Mouse (Mus musculus): ENCODE results near the gene Galnt7. TPM values are rescaled to one million over a fixed set of nuclear protein-coding genes. Genes with fewer than 3 reads are reported as not detected.

Gene Galnt7
- polyA plus RNA-seq, 1 experiment from 2014 or later, result 7.5 TPM

GRCm38 (mm10) chr8:57491873-57492272 lies 161.0 kb downstream of the Galnt7 start:
- WGBS, result 81% methylated on average over 4 of the region's 4 CpGs
- no peaks in the 10 kb centered on the region for H3K9me3 ChIP-seq (replicated peaks)
- H3K27me3 ChIP-seq (replicated peaks), result no peaks in the 10 kb centered on the region
- H3K4me3 ChIP-seq, result no peak overlapping the region
- H3K27ac ChIP-seq (ENCODE audit: poor library complexity, severe bottlenecking), result no peak overlapping the region
- H3K36me3 ChIP-seq, result peaks cover 13% of the 10 kb centered on the region
- H3K4me2 ChIP-seq, result no peak overlapping the region
- H3K4me1 ChIP-seq (replicated peaks), result no peaks in the 10 kb centered on the region; the same call in 1 of the 2 replicates
- ATAC-seq (ENCODE audit: insufficient number of reproducible peaks, low FRiP score), result no peak
- H3K9ac ChIP-seq, result no peak overlapping the region

- Histone ChIP-seq H3K36me3 (peaks cover 7% of the 10 kb centered on the region), H3K4me2 (no peak overlapping the region), H3K9me3 (replicated peaks) (no peaks in the 10 kb centered on the region), H3K4me1 (replicated peaks) (peaks cover 5% of the 10 kb centered on the region), H3K4me3 (no peak overlapping the region), H3K9ac (no peak overlapping the region), H3K27ac (ENCODE audit: poor library complexity, severe bottlenecking) (no peak overlapping the region), H3K27me3 (replicated peaks) (no peaks in the 10 kb centered on the region)
- no peak for ATAC-seq (ENCODE audit: insufficient number of reproducible peaks, low FRiP score)
Measured at GRCm38 (mm10) chr8:57489896-57490295, 162.9 kb downstream of the Galnt7 start.

DNA sequence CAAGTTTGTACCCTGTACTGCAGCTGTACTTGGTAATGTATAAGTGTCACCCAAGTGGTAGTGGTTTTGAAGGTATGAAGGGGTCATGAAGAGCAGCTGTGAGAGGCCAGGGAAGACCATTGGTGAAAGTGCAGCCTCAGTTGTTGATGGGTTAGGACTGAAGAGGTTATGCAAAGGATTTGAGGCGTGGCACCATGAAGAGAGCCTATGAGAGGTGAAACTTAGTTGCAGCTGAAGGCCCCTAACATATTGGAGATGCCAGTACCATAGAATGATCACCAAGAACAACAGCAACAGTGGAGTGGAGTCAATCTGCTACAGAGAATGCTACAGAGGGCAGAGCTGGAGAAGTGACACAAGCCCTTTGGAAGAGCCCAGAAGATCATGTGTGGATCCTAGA lies 163.5 kb downstream of the Galnt7 start:
- H3K4me1 ChIP-seq (replicated peaks), result peaks cover 5% of the 10 kb centered on the region
- H3K9ac ChIP-seq, result no peak overlapping the region
- 94% methylated on average over 1 of the region's 1 CpGs for WGBS
- ATAC-seq (ENCODE audit: insufficient number of reproducible peaks, low FRiP score), result no peak
- H3K4me2 ChIP-seq, result peak overlapping the region; percentile 69; the same call in 1 of the 2 replicates
- no peak overlapping the region for H3K4me3 ChIP-seq
- no peaks in the 10 kb centered on the region for H3K27me3 ChIP-seq (replicated peaks)
- H3K36me3 ChIP-seq, result peaks cover 3% of the 10 kb centered on the region; the same call in 1 of the 2 replicates
- H3K27ac ChIP-seq (ENCODE audit: poor library complexity, severe bottlenecking), result 0 out of 2 replicates have a peak overlapping the region, but pooled peaks have one; percentile 97
- H3K9me3 ChIP-seq (replicated peaks), result no peaks in the 10 kb centered on the region

DNA sequence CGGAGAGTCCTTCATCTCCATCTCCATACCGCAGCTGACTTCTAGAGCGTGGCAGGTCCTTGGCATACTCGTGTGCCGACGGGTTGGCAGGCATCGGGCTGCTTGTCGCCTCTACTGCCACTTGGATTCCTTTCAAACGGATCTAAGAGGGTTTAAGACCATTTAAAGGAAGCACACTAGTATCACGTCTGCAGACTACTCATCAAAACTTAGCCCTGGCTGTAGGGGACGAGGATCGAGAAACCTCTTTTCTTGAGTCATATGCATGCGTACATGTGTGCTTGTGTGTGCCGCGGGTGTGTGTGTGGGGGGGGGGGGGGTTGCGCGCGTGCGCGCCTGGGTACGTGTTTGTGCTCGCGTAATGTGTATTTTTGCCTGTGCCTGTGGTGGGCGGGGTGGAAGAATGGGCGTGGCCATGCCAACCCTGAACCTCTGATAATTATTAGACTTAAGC lies 164.5 kb downstream of the Galnt7 start:
- peak; percentile 73 for ATAC-seq (ENCODE audit: insufficient number of reproducible peaks, low FRiP score)
- peaks cover 7% of the 10 kb centered on the region for H3K36me3 ChIP-seq
- H3K9me3 ChIP-seq (replicated peaks), result no peaks in the 10 kb centered on the region
- WGBS, result under 1% methylated on average over 25 of the region's 25 CpGs
- peak overlapping the region; percentile 78 for H3K9ac ChIP-seq
- peak overlapping the region; percentile 87 for H3K4me3 ChIP-seq
- peak overlapping the region; percentile 97 for H3K27ac ChIP-seq (ENCODE audit: poor library complexity, severe bottlenecking)
- peak overlapping the region; percentile 69 for H3K4me2 ChIP-seq
- no peaks in the 10 kb centered on the region for H3K27me3 ChIP-seq (replicated peaks)
- H3K4me1 ChIP-seq (replicated peaks), result peaks cover 5% of the 10 kb centered on the region

- Histone ChIP-seq H3K27ac (ENCODE audit: poor library complexity, severe bottlenecking) (peak within 1 kb of the TSS; percentile 97), H3K9ac (peak within 1 kb of the TSS; percentile 95), H3K4me2 (peak within 1 kb of the TSS; percentile 69), H3K27me3 (replicated peaks) (no peaks in the 10 kb centered on the region), H3K9me3 (replicated peaks) (no peaks in the 10 kb centered on the region), H3K4me3 (peak within 1 kb of the TSS; percentile 87), H3K36me3 (peaks cover 9% of the 10 kb centered on the region), H3K4me1 (replicated peaks) (peaks cover 5% of the 10 kb centered on the region)
- ATAC-seq (ENCODE audit: insufficient number of reproducible peaks, low FRiP score), result peak; percentile 97
- under 1% methylated on average over 66 of the region's 66 CpGs for WGBS
Measured at GRCm38 (mm10) chr8:57487441-57488155, 165.2 kb downstream of the Galnt7 start, which contains the start of gene Sap30. Sap30 (minus strand) TSS chr8:57487860.

DNA sequence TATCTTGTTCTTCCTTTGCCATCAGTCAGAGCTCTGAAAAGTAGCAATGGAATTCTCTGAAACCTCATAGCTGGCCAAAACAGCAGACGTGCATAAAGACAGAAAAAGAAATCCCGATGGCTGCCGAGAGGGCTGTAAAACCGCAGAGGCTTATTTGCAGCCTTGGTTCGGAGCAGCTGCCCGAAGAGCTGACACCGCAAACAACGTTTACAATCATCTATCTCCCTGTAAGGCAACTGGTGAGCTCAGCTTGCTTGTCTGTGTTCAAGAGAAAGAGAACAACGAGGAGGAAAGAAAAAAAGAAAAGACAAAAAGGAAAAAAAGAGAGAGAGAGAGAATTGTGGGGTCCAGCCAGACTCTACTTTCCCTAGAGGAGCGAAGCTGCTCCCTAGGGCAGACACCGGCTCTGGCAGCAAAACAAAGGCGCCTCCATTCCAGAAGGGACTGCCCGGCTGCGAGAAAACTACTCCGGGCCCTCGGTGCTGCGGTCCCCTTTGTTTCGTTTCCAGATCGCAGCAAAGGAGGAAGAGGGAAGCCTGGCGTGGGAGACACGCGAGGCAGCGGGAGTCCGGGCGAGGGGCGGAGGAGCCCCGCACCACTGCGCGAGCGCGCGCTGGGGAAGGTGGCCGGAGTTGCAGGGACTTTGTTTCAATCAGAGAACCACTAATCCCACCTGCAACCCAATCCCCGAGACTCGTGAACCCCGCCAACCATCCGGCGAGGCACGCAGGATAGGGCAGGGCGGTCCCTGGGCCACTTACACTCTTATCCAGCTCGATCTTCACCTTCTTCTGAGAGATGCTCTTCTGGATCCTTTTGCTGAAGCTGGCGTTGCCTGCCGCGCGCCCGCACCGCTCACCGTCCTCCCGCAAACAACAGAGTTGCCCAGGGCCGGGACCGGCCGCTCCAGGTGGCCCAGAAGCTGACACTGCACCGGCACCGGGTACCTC lies 166.1 kb downstream of the Galnt7 start:
- peak; percentile 62 for ATAC-seq (ENCODE audit: insufficient number of reproducible peaks, low FRiP score)
- H3K27me3 ChIP-seq (replicated peaks), result no peaks in the 10 kb centered on the region
- WGBS, result under 1% methylated on average over 54 of the region's 54 CpGs
- peak overlapping the region; percentile 95 for H3K9ac ChIP-seq
- peaks cover 16% of the 10 kb centered on the region for H3K36me3 ChIP-seq
- H3K9me3 ChIP-seq (replicated peaks), result no peaks in the 10 kb centered on the region
- H3K27ac ChIP-seq (ENCODE audit: poor library complexity, severe bottlenecking), result peak overlapping the region; percentile 97
- H3K4me1 ChIP-seq (replicated peaks), result peaks cover 5% of the 10 kb centered on the region
- peak overlapping the region; percentile 68 for H3K4me2 ChIP-seq
- H3K4me3 ChIP-seq, result peak overlapping the region; percentile 87

DNA sequence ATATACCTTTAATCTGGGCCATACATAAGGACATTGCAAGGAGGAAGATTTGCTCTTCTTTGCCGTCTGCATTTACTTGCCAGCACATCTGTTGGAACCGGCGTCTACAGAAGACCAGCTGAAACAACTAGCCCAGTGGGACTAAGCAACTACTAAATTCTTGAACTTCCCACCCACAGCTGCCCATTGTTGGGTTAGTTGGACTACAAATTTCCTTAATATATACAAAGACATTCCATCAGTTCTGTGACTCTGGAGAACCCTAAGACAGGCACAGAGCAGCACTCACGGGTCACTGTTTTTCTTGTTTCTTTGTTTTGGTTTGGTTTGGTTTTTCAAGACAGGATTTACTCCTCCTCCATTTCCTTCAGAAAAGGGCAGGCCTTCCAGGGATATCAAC lies 172.2 kb downstream of the Galnt7 start:
- ATAC-seq (ENCODE audit: insufficient number of reproducible peaks, low FRiP score), result no peak
- WGBS, result 82% methylated on average over 4 of the region's 4 CpGs
- no peak overlapping the region for H3K4me2 ChIP-seq

GRCm38 (mm10) chr8:57479700-57480099 lies 173.1 kb downstream of the Galnt7 start:
- Histone ChIP-seq H3K36me3 (peaks cover 24% of the 10 kb centered on the region), H3K27ac (ENCODE audit: poor library complexity, severe bottlenecking) (no peak overlapping the region), H3K27me3 (replicated peaks) (no peaks in the 10 kb centered on the region), H3K9ac (no peak overlapping the region), H3K9me3 (replicated peaks) (no peaks in the 10 kb centered on the region), H3K4me1 (replicated peaks) (peaks cover 7% of the 10 kb centered on the region), H3K4me3 (no peak overlapping the region), H3K4me2 (no peak overlapping the region)
- ATAC-seq (ENCODE audit: insufficient number of reproducible peaks, low FRiP score), result no peak
- 89% methylated on average over 8 of the region's 8 CpGs for WGBS

More for the DNA sequence above, 172.2 kb downstream of the Galnt7 start:
- Histone ChIP-seq H3K27ac (ENCODE audit: poor library complexity, severe bottlenecking) (no peak overlapping the region), H3K36me3 (peaks cover 24% of the 10 kb centered on the region), H3K9me3 (replicated peaks) (no peaks in the 10 kb centered on the region), H3K4me1 (replicated peaks) (peaks cover 10% of the 10 kb centered on the region), H3K27me3 (replicated peaks) (no peaks in the 10 kb centered on the region), H3K9ac (no peak overlapping the region), H3K4me3 (no peak overlapping the region)

DNA sequence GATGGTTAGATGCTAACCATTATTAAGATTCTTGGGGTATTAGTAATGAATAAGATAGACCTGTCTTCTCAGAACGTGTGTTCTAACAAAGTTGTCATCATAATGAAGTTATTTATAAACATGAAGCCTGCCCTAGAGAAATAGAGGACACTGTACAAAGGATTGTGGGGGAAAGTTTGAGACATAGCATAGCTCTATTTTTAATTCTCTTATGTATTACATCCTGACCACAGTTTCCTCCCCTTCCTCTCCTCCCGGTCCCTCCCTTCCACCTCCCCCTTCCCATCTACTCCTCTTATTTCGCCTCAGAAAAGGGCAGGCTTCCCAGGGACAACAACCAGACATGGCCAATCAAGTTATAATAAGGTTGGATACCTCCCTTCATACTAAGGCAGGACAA lies 174.4 kb downstream of the Galnt7 start:
- no peak for ATAC-seq (ENCODE audit: insufficient number of reproducible peaks, low FRiP score)
- H3K27ac ChIP-seq (ENCODE audit: poor library complexity, severe bottlenecking), result no peak overlapping the region
- 52% methylated on average over 3 of the region's 3 CpGs for WGBS

More for the DNA sequence above, 174.4 kb downstream of the Galnt7 start:
- H3K4me2 ChIP-seq, result no peak overlapping the region
- no peak overlapping the region for H3K9ac ChIP-seq
- H3K4me3 ChIP-seq, result no peak overlapping the region
- H3K9me3 ChIP-seq (replicated peaks), result no peaks in the 10 kb centered on the region
- peaks cover 7% of the 10 kb centered on the region for H3K4me1 ChIP-seq (replicated peaks)
- H3K27me3 ChIP-seq (replicated peaks), result no peaks in the 10 kb centered on the region
- H3K36me3 ChIP-seq, result peaks cover 21% of the 10 kb centered on the region
